Mouse (Mus musculus): Measurements from ENCODE around the gene Trio. TPM values are rescaled to one million over a fixed set of nuclear protein-coding genes. Genes with fewer than 3 reads are reported as not detected.
A peak's percentile ranks its signal among the peaks of the same experiment; 100 is the strongest.

Gene Trio
- polyA plus RNA-seq, 1 experiment from 2014 or later, result 32.9 TPM

GRCm38 (mm10) chr15:27955614-27956013 is 70.0 kb downstream of the Trio start:
- WGBS, result 50% methylated on average over 11 of the region's 11 CpGs
- no peak overlapping the region for H3K27ac ChIP-seq (replicated peaks)
- H3K4me3 ChIP-seq, result no peak overlapping the region
- no peaks in the 10 kb centered on the region for H3K9me3 ChIP-seq
- no peaks in the 10 kb centered on the region for H3K27me3 ChIP-seq
- ATAC-seq (ENCODE audit: low read depth), result no peak
- no peaks in the 10 kb centered on the region for H3K36me3 ChIP-seq
- peaks cover 76% of the 10 kb centered on the region for H3K4me1 ChIP-seq (replicated peaks)
- no peak overlapping the region for H3K4me2 ChIP-seq
- H3K9ac ChIP-seq, result no peak overlapping the region

- Histone ChIP-seq H3K27ac (replicated peaks) (no peak overlapping the region), H3K4me2 (no peak overlapping the region), H3K4me1 (replicated peaks) (peaks cover 64% of the 10 kb centered on the region), H3K27me3 (no peaks in the 10 kb centered on the region), H3K9me3 (no peaks in the 10 kb centered on the region), H3K9ac (no peak overlapping the region), H3K4me3 (no peak overlapping the region), H3K36me3 (no peaks in the 10 kb centered on the region)
- no peak for ATAC-seq (ENCODE audit: low read depth)
- WGBS, result 69% methylated on average over 5 of the region's 5 CpGs
These were observed 71.3 kb downstream of the Trio start for GRCm38 (mm10) chr15:27954356-27954755.

DNA sequence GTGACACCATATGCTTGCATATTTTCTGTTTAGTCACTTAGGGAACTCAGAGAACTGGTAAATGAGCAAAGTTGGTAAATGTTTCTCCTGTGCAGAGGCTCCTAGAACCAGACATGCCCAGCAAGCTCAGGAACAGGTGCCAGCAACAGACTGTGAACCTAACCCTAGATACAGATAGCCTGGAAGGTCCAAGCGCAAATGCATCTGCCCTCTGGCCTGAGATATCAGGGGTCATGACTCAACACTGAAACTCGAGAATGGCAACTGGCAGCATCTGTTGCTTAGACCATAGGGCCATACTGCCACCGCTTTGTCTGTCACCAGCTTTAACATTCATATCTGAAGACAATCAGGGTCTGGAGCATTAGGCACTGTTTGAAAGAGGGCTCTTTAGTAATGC is 72.1 kb downstream of the Trio start:
- no peak for ATAC-seq (ENCODE audit: low read depth)
- Histone ChIP-seq H3K36me3 (no peaks in the 10 kb centered on the region), H3K4me3 (no peak overlapping the region), H3K27me3 (no peaks in the 10 kb centered on the region), H3K4me2 (no peak overlapping the region), H3K9me3 (no peaks in the 10 kb centered on the region), H3K9ac (no peak overlapping the region), H3K27ac (replicated peaks) (no peak overlapping the region), H3K4me1 (replicated peaks) (peaks cover 59% of the 10 kb centered on the region)
- 80% methylated on average over 3 of the region's 3 CpGs for WGBS

DNA sequence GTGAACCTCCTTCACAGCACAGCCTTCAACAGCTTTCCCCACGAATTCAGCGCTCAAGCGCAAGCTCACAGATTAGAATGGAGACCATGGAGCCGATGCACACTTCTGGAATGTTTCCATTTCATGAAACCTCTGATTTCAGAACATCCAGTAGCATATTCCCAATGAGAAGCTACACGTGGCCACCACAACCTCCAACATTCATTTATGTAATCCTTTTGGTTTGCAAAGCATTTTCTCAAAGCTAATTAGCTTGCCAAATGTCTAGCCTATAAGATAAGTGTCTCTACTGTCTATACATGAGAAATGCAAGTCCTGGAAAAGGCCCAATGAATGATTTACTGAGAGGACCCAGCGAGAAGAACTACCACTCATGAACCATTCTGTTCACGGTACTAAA is 74.5 kb downstream of the Trio start:
- ATAC-seq (ENCODE audit: low read depth), result no peak
- 93% methylated on average over 7 of the region's 7 CpGs for WGBS
- no peak overlapping the region for H3K27ac ChIP-seq (replicated peaks)
- H3K4me2 ChIP-seq, result no peak overlapping the region
- H3K9me3 ChIP-seq, result no peaks in the 10 kb centered on the region
- no peaks in the 10 kb centered on the region for H3K27me3 ChIP-seq
- H3K4me3 ChIP-seq, result no peak overlapping the region
- peaks cover 38% of the 10 kb centered on the region for H3K4me1 ChIP-seq (replicated peaks)
- no peak overlapping the region for H3K9ac ChIP-seq
- H3K36me3 ChIP-seq, result no peaks in the 10 kb centered on the region

DNA sequence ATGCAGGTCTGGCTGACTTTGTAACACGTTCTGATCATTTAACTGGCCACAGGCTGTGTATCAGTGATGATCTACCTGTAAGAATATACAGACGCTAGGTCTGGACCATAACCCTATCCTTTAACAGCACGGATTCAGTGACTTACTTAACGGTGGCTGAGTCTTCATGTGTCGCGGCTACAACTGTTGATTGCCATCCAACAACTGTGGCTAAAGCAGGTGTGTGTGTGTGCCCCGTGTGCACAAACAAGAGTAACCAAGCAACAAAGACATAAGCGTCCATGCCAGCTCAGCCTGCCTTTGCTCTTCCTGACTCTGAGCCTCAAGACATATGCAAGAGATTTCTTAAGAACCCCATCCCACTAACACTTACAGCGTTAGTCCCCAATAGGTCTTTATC is 76.5 kb downstream of the Trio start:
- Histone ChIP-seq H3K9me3 (no peaks in the 10 kb centered on the region), H3K4me2 (no peak overlapping the region), H3K36me3 (no peaks in the 10 kb centered on the region), H3K27ac (replicated peaks) (no peak overlapping the region), H3K9ac (no peak overlapping the region), H3K4me1 (replicated peaks) (peaks cover 41% of the 10 kb centered on the region), H3K4me3 (no peak overlapping the region), H3K27me3 (no peaks in the 10 kb centered on the region)
- no peak for ATAC-seq (ENCODE audit: low read depth)
- 95% methylated on average over 9 of the region's 9 CpGs for WGBS

DNA sequence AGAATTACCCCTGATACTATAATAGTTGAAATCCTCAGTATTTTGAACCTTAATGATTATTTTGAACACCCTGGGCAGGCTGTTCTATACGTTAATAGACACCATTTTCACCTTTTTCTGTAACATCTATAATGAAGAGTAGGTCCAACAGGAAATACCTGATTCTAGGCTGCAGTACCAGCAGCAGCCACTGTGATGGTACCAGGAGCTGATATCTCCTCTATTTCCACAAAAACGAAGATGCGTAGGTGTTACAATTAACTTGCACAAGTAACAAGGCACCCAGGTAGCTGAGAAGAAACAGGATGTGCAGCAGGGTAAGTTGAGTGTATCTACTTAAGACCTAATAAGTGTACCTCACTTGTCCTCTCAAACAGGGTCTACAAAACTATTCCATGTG is 77.8 kb downstream of the Trio start:
- peaks cover 41% of the 10 kb centered on the region for H3K4me1 ChIP-seq (replicated peaks)
- H3K4me3 ChIP-seq, result no peak overlapping the region

DNA sequence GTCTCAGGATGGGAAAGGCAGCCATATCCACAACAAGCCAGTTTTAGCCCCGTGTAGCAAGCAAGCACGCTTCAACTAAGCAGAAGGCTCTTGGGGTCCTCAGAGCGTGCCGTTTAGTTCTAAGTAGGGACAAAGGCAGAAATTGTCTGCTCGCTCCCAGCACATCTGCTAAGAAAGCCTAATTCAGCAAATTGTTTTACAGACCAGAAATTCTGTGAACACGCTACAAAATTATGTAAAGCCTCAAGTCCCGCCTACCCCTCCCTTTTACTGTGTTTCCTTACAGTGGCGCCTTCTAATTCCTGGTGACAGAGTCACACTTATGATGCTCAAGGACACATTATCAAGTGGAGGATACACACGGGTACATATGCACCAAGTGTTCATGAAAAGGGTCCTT is 80.1 kb downstream of the Trio start:
- WGBS, result 74% methylated on average over 9 of the region's 9 CpGs
- H3K9me3 ChIP-seq, result no peaks in the 10 kb centered on the region
- ATAC-seq (ENCODE audit: low read depth), result no peak
- H3K4me1 ChIP-seq (replicated peaks), result peaks cover 61% of the 10 kb centered on the region
- H3K9ac ChIP-seq, result no peak overlapping the region; the same call in 1 of the 2 replicates
- no peaks in the 10 kb centered on the region for H3K36me3 ChIP-seq
- no peak overlapping the region for H3K4me3 ChIP-seq
- H3K27ac ChIP-seq (replicated peaks), result no peak overlapping the region
- H3K4me2 ChIP-seq, result no peak overlapping the region
- no peaks in the 10 kb centered on the region for H3K27me3 ChIP-seq

More for the DNA sequence above, 77.8 kb downstream of the Trio start:
- ATAC-seq (ENCODE audit: low read depth), result no peak
- no peaks in the 10 kb centered on the region for H3K27me3 ChIP-seq
- no peaks in the 10 kb centered on the region for H3K9me3 ChIP-seq
- no peaks in the 10 kb centered on the region for H3K36me3 ChIP-seq
- H3K27ac ChIP-seq (replicated peaks), result no peak overlapping the region
- WGBS, result 93% methylated on average over 3 of the region's 3 CpGs
- no peak overlapping the region for H3K9ac ChIP-seq
- no peak overlapping the region for H3K4me2 ChIP-seq

DNA sequence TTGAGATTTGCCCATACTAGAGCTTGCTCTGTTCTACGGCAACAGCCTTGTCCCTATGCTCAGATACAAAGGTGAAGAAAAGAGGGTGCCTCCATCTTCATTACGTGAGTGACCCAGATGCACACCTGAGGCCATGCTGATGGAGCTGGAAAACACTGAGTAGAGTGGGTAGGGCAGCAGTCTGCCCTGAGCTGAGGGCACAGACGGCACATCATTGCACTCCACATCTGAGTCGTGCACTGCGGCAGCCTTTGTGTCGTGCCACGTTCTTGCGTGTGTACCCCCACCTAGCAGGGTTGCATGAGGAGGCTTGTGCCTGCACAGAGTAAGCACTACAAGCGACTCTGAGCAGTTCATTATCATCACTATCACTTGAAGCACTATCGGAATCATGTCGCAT is 80.8 kb downstream of the Trio start:
- H3K4me1 ChIP-seq (replicated peaks), result peaks cover 67% of the 10 kb centered on the region
- WGBS, result 84% methylated on average over 11 of the region's 11 CpGs

GRCm38 (mm10) chr15:27943486-27944195 is 82.0 kb downstream of the Trio start:
- Histone ChIP-seq H3K4me2 (peak overlapping the region; percentile 21), H3K27ac (replicated peaks) (peak overlapping the region; percentile 52; the same call in 1 of the 2 replicates), H3K9me3 (no peaks in the 10 kb centered on the region), H3K9ac (peak overlapping the region; percentile 36), H3K4me1 (replicated peaks) (peaks cover 75% of the 10 kb centered on the region), H3K36me3 (no peaks in the 10 kb centered on the region), H3K27me3 (no peaks in the 10 kb centered on the region), H3K4me3 (no peak overlapping the region)
- WGBS, result 27% methylated on average over 18 of the region's 18 CpGs
- ATAC-seq (ENCODE audit: low read depth), result peak; percentile 58

More for the DNA sequence above, 80.8 kb downstream of the Trio start:
- no peak overlapping the region for H3K4me3 ChIP-seq
- no peak overlapping the region for H3K27ac ChIP-seq (replicated peaks)
- no peaks in the 10 kb centered on the region for H3K36me3 ChIP-seq
- H3K9ac ChIP-seq, result no peak overlapping the region
- H3K9me3 ChIP-seq, result no peaks in the 10 kb centered on the region
- no peak for ATAC-seq (ENCODE audit: low read depth)
- no peak overlapping the region for H3K4me2 ChIP-seq
- H3K27me3 ChIP-seq, result no peaks in the 10 kb centered on the region

- Histone ChIP-seq H3K4me1 (replicated peaks) (peaks cover 85% of the 10 kb centered on the region), H3K4me2 (no peak overlapping the region), H3K36me3 (no peaks in the 10 kb centered on the region), H3K9ac (no peak overlapping the region), H3K27me3 (no peaks in the 10 kb centered on the region), H3K4me3 (no peak overlapping the region), H3K9me3 (no peaks in the 10 kb centered on the region), H3K27ac (replicated peaks) (no peak overlapping the region)
- WGBS, result 79% methylated on average over 11 of the region's 11 CpGs
- ATAC-seq (ENCODE audit: low read depth), result no peak
These were observed 83.3 kb downstream of the Trio start for GRCm38 (mm10) chr15:27942148-27942847.

DNA sequence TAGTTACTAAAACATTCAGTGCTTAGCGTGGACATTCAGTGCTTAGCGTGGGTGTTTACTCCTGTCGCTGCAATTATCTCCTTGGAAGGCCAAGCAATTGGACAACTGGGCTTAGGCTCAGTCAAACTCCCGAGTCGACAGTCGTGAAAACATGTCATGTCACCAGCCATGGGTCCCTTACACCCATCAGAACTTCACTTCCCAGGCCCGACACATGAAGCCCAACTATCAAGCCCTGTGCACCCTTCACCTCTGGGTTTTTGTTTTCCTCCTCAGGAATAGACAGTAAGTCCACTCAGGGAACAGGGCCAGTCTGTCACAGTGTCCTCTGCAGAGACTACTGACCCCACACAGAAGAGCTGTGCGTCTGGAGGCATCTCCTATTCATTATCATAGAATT is 84.2 kb downstream of the Trio start:
- H3K9me3 ChIP-seq, result no peaks in the 10 kb centered on the region
- no peaks in the 10 kb centered on the region for H3K27me3 ChIP-seq
- H3K36me3 ChIP-seq, result no peaks in the 10 kb centered on the region
- no peak overlapping the region for H3K27ac ChIP-seq (replicated peaks)
- no peak overlapping the region for H3K4me2 ChIP-seq
- H3K4me3 ChIP-seq, result no peak overlapping the region
- H3K9ac ChIP-seq, result no peak overlapping the region
- no peak for ATAC-seq (ENCODE audit: low read depth)
- peaks cover 94% of the 10 kb centered on the region for H3K4me1 ChIP-seq (replicated peaks)
- WGBS, result 81% methylated on average over 8 of the region's 8 CpGs

GRCm38 (mm10) chr15:27941020-27941419 is 84.6 kb downstream of the Trio start:
- Histone ChIP-seq H3K27me3 (no peaks in the 10 kb centered on the region), H3K9me3 (no peaks in the 10 kb centered on the region), H3K4me1 (replicated peaks) (peaks cover 95% of the 10 kb centered on the region), H3K36me3 (no peaks in the 10 kb centered on the region), H3K4me2 (no peak overlapping the region), H3K9ac (no peak overlapping the region), H3K4me3 (no peak overlapping the region), H3K27ac (replicated peaks) (no peak overlapping the region)
- no peak for ATAC-seq (ENCODE audit: low read depth)
- 74% methylated on average over 8 of the region's 8 CpGs for WGBS
